Mouse (Mus musculus): ENCODE results near the gene Retreg3. TPM values are rescaled to one million over a fixed set of nuclear protein-coding genes. Genes with fewer than 3 reads are reported as not detected.
"Not testable (repeated sequence)": the region's sequence is repeated elsewhere in the genome, so short reads cannot be mapped to it uniquely, and the experiment has no call there.

Retreg3 gene
- polyA plus RNA-seq, 1 experiment from 2014 or later = 12.3 TPM

DNA sequence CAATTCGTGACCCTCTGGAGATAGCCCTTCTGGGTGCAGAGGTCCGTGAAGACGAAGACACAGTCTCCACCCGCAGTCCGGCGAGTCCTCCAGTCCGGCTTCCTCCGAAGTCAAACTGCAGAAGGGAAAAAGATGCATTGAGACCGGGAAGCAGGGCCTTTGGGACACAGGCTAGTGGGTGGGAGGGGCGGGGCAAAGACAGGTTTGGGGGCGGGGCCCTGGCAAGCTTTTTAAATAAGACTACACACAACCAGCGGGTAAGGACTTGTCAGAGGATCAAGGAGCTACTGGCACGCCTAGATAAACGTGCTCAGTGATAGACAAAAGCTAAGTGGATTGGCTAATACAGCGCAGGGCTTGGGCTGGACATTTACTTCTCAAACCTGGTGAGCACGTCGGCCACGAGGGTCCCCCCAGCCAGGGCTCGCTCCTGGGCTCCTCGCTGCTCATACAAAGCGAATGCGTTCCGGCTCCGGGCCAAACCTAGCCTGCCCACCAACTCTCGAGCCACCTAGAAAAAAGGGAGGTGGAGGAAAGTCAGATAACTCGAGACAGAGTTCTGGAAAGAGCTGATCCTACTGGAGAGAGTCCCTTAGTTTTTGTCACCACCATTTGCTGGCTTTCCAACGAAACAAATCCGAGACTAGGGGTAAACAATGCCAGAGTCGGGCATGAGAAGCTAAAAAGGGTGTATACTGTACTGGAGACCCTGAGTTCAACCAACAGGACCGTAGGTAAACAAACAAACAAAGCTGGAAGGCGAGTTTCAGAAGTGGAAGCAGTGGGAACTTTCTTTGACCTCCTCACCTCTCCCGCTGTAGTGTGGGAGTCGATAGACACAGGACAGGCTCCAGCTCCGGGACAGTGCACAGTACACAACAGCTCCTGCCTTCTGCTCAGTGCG is 45.2 kb upstream of the Retreg3 start:
- H3K9ac ChIP-seq (ENCODE audit: low read depth, low read length) = no peak overlapping the region
- no peak overlapping the region for H3K27ac ChIP-seq (ENCODE audit: low read depth, low read length)
- no peaks in the 10 kb centered on the region for H3K27me3 ChIP-seq (replicated peaks; ENCODE audit: control insufficient read depth, insufficient read depth, low read length)
- H3K4me2 ChIP-seq (replicated peaks; ENCODE audit: low read depth) = no peak overlapping the region
- H3K9me3 ChIP-seq (ENCODE audit: control insufficient read depth) = no peaks in the 10 kb centered on the region
- no peak overlapping the region for H3K4me3 ChIP-seq (ENCODE audit: low read depth, low read length)
- 66% methylated on average over 35 of the region's 35 CpGs for WGBS
- ATAC-seq = no peak
- TF ChIP-seq CTCF (IDR thresholded peaks at IDR 0.05; ENCODE audit: low read depth) = no peak
- peaks cover 14% of the 10 kb centered on the region; the same call in 1 of the 2 replicates for H3K4me1 ChIP-seq (replicated peaks; ENCODE audit: control insufficient read depth, insufficient read depth, low read length)
- peaks cover 67% of the 10 kb centered on the region for H3K36me3 ChIP-seq (ENCODE audit: control insufficient read depth, insufficient read depth)

DNA sequence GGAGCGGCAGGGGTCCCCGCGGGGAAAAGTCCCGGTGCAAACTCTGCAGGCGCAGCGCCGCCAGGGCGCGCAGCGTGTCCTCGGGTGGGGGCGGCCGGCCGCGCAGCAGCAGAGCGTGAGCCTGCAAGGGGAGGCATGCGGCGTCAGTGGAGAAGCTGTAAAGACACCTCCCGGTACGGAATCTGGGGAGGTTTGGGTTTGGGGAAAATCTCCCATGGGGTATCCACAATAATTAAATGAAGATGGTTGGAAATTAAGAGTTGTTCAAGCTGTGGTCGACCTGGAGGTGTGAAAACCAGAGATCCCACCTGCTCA is 44.6 kb upstream of the Retreg3 start:
- no peak overlapping the region for H3K4me3 ChIP-seq (ENCODE audit: low read depth, low read length)
- H3K27ac ChIP-seq (ENCODE audit: low read depth, low read length) = no peak overlapping the region
- no peak overlapping the region for H3K4me2 ChIP-seq (replicated peaks; ENCODE audit: low read depth)
- H3K4me1 ChIP-seq (replicated peaks; ENCODE audit: control insufficient read depth, insufficient read depth, low read length) = peaks cover 9% of the 10 kb centered on the region; the same call in 1 of the 2 replicates
- H3K9ac ChIP-seq (ENCODE audit: low read depth, low read length) = no peak overlapping the region
- 62% methylated on average over 21 of the region's 21 CpGs for WGBS
- H3K36me3 ChIP-seq (ENCODE audit: control insufficient read depth, insufficient read depth) = peaks cover 67% of the 10 kb centered on the region
- ATAC-seq = no peak
- H3K9me3 ChIP-seq (ENCODE audit: control insufficient read depth) = no peaks in the 10 kb centered on the region
- TF ChIP-seq CTCF (IDR thresholded peaks at IDR 0.05; ENCODE audit: low read depth) = no peak
- H3K27me3 ChIP-seq (replicated peaks; ENCODE audit: control insufficient read depth, insufficient read depth, low read length) = no peaks in the 10 kb centered on the region

DNA sequence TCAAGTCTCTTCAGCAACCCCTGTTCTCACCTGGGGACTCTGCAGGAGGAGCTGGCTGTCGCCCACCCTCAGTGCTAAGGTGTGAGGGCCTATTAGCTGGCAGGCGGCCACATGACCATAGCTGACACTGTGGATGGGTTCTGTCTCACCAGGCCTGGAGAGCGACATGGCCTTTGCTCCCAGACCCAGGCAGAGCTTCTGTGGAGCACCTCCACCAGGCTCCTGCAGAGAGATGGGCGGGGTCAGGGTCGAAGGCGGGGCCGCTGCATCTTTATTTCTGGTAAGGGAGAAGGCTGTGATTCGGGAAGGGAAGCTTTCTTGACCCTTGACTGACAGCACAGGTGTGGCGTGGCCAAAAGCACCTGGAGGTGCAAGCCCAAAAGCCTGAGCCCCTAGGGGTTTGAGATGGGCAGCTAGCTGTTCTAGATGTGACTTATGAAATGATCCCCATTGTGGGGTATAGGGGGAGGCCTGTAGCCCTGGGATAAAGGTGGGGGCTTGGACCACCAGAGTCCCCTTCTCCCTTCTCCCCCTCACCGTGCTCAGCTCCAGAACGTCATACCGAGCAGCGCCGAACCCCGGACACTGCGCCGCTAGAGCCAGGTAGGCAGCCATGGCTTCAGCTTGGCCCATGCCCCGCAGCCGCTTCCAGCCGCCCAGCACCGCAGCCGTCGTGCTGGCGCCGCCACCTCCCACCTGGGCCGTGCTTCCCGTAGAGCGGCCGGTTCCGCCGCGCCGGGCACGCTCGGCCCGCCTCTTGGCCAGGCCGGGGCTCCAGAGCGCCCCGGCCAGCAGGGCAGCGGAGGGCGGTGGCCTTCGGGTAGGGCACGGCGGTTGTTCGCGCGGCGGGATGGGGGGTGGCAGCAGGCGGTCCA is 44.0 kb upstream of the Retreg3 start:
- Histone ChIP-seq H3K9me3 (ENCODE audit: control insufficient read depth) (no peaks in the 10 kb centered on the region), H3K36me3 (ENCODE audit: control insufficient read depth, insufficient read depth) (peaks cover 67% of the 10 kb centered on the region), H3K27me3 (replicated peaks; ENCODE audit: control insufficient read depth, insufficient read depth, low read length) (no peaks in the 10 kb centered on the region), H3K9ac (ENCODE audit: low read depth, low read length) (no peak overlapping the region), H3K4me2 (replicated peaks; ENCODE audit: low read depth) (no peak overlapping the region), H3K4me3 (ENCODE audit: low read depth, low read length) (no peak overlapping the region), H3K27ac (ENCODE audit: low read depth, low read length) (no peak overlapping the region), H3K4me1 (replicated peaks; ENCODE audit: control insufficient read depth, insufficient read depth, low read length) (peaks cover 3% of the 10 kb centered on the region; the same call in 1 of the 2 replicates)
- ATAC-seq = 0 out of 2 replicates have a peak, but pooled peaks have one; percentile 19
- 58% methylated on average over 47 of the region's 49 CpGs for WGBS
- no peak for TF ChIP-seq CTCF (IDR thresholded peaks at IDR 0.05; ENCODE audit: low read depth)

DNA sequence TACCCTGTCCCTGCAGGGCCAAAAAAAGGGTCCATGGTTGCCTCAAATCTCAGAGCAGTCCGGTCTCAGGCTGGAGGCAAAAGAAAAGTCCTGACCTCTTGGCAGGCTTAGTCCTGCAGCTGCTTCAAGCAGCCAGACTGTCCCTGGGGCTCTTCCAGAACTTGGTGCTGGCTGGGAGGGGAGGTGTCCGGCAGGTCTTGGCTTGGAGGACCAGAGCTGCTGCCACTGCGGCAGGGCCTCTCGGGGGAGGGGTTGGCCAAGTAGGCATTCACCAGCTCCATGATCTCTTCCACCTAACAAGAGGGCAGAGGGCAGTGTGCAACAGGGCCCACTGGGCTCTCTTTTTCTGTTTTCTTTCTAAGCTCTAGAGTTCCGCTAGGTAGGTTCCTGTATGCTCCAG is 43.1 kb upstream of the Retreg3 start:
- no peak for TF ChIP-seq CTCF (IDR thresholded peaks at IDR 0.05; ENCODE audit: low read depth)
- Histone ChIP-seq H3K27me3 (replicated peaks; ENCODE audit: control insufficient read depth, insufficient read depth, low read length) (no peaks in the 10 kb centered on the region), H3K4me2 (replicated peaks; ENCODE audit: low read depth) (no peak overlapping the region), H3K4me3 (ENCODE audit: low read depth, low read length) (no peak overlapping the region), H3K27ac (ENCODE audit: low read depth, low read length) (no peak overlapping the region), H3K9ac (ENCODE audit: low read depth, low read length) (no peak overlapping the region), H3K4me1 (replicated peaks; ENCODE audit: control insufficient read depth, insufficient read depth, low read length) (no peaks in the 10 kb centered on the region), H3K9me3 (ENCODE audit: control insufficient read depth) (no peaks in the 10 kb centered on the region), H3K36me3 (ENCODE audit: control insufficient read depth, insufficient read depth) (peaks cover 61% of the 10 kb centered on the region)
- 70% methylated on average over 5 of the region's 5 CpGs for WGBS
- no peak for ATAC-seq

- Histone ChIP-seq H3K27ac (ENCODE audit: low read depth, low read length) (no peak overlapping the region), H3K4me2 (replicated peaks; ENCODE audit: low read depth) (no peak overlapping the region), H3K27me3 (replicated peaks; ENCODE audit: control insufficient read depth, insufficient read depth, low read length) (no peaks in the 10 kb centered on the region), H3K4me3 (ENCODE audit: low read depth, low read length) (no peak overlapping the region), H3K36me3 (ENCODE audit: control insufficient read depth, insufficient read depth) (peaks cover 56% of the 10 kb centered on the region), H3K9ac (ENCODE audit: low read depth, low read length) (no peak overlapping the region), H3K4me1 (replicated peaks; ENCODE audit: control insufficient read depth, insufficient read depth, low read length) (no peaks in the 10 kb centered on the region), H3K9me3 (ENCODE audit: control insufficient read depth) (no peaks in the 10 kb centered on the region)
- 53% methylated on average over 5 of the region's 5 CpGs for WGBS
- TF ChIP-seq CTCF (IDR thresholded peaks at IDR 0.05; ENCODE audit: low read depth) = no peak
- no peak; the same call in 1 of the 2 replicates for ATAC-seq
Measured at GRCm38 (mm10) chr11:101162301-101162700, 42.6 kb upstream of the Retreg3 start.

DNA sequence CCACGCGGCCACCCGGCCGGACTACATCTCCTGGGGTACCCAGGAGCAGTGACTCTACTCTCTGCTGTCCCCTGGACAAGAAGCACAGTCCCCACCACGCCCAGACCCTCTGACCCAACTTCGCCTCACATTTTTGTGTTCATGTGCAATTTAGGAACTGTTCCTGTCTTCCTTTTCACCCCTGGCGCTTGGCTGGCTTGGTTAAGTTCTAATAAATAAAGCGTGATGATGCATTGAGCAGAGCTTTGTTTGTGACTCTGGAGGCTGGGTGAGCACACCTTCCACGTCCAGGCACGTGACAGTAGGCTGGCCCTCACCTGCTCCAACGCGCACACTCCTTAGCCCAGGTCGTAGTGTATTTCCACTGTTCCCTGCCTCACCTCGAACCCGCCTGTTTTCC is 41.9 kb upstream of the Retreg3 start:
- H3K4me3 ChIP-seq (ENCODE audit: low read depth, low read length) = no peak overlapping the region
- H3K4me2 ChIP-seq (replicated peaks; ENCODE audit: low read depth) = no peak overlapping the region
- H3K9ac ChIP-seq (ENCODE audit: low read depth, low read length) = no peak overlapping the region
- TF ChIP-seq CTCF (IDR thresholded peaks at IDR 0.05; ENCODE audit: low read depth) = no peak
- H3K9me3 ChIP-seq (ENCODE audit: control insufficient read depth) = no peaks in the 10 kb centered on the region
- peaks cover 49% of the 10 kb centered on the region for H3K36me3 ChIP-seq (ENCODE audit: control insufficient read depth, insufficient read depth)
- no peak overlapping the region for H3K27ac ChIP-seq (ENCODE audit: low read depth, low read length)
- 89% methylated on average over 15 of the region's 15 CpGs for WGBS
- H3K27me3 ChIP-seq (replicated peaks; ENCODE audit: control insufficient read depth, insufficient read depth, low read length) = no peaks in the 10 kb centered on the region
- ATAC-seq = no peak
- H3K4me1 ChIP-seq (replicated peaks; ENCODE audit: control insufficient read depth, insufficient read depth, low read length) = no peaks in the 10 kb centered on the region

- not testable (repeated sequence) for ATAC-seq
Measured at GRCm38 (mm10) chr11:101160981-101161505, 41.4 kb upstream of the Retreg3 start.

GRCm38 (mm10) chr11:101160151-101160550 is 40.5 kb upstream of the Retreg3 start:
- H3K4me2 ChIP-seq (replicated peaks; ENCODE audit: low read depth); H3K9me3 ChIP-seq (ENCODE audit: control insufficient read depth); H3K27ac ChIP-seq (ENCODE audit: low read depth, low read length); H3K9ac ChIP-seq (ENCODE audit: low read depth, low read length); H3K4me3 ChIP-seq (ENCODE audit: low read depth, low read length); H3K27me3 ChIP-seq (replicated peaks; ENCODE audit: control insufficient read depth, insufficient read depth, low read length); H3K4me1 ChIP-seq (replicated peaks; ENCODE audit: control insufficient read depth, insufficient read depth, low read length); ATAC-seq: not testable (repeated sequence)
- WGBS = 83% methylated on average over 8 of the region's 10 CpGs
- peaks cover 35% of the 10 kb centered on the region for H3K36me3 ChIP-seq (ENCODE audit: control insufficient read depth, insufficient read depth)

More at GRCm38 (mm10) chr11:101160981-101161505, 41.4 kb upstream of the Retreg3 start:
- H3K27me3 ChIP-seq (replicated peaks; ENCODE audit: control insufficient read depth, insufficient read depth, low read length); H3K9ac ChIP-seq (ENCODE audit: low read depth, low read length); H3K4me2 ChIP-seq (replicated peaks; ENCODE audit: low read depth); H3K4me1 ChIP-seq (replicated peaks; ENCODE audit: control insufficient read depth, insufficient read depth, low read length); H3K9me3 ChIP-seq (ENCODE audit: control insufficient read depth); H3K4me3 ChIP-seq (ENCODE audit: low read depth, low read length); H3K27ac ChIP-seq (ENCODE audit: low read depth, low read length): not testable (repeated sequence)
- peaks cover 44% of the 10 kb centered on the region for H3K36me3 ChIP-seq (ENCODE audit: control insufficient read depth, insufficient read depth)
- WGBS = 70% methylated on average over 6 of the region's 8 CpGs
